Mouse (Mus musculus): Measurements from ENCODE around the gene Kcnk6. TPM values are rescaled to one million over a fixed set of nuclear protein-coding genes. Genes with fewer than 3 reads are reported as not detected.

Gene Kcnk6
- polyA plus RNA-seq, 1 experiment from 2014 or later = 1.4 TPM

GRCm38 (mm10) chr7:29277510-29277909 lies 45.2 kb upstream of the Kcnk6 start:
- Histone ChIP-seq H3K27ac (ENCODE audit: low read depth) (no peak overlapping the region), H3K9ac (replicated peaks) (no peak overlapping the region), H3K36me3 (replicated peaks; ENCODE audit: insufficient read depth, low read length) (no peaks in the 10 kb centered on the region), H3K4me2 (ENCODE audit: low read depth, low read length) (no peak overlapping the region), H3K27me3 (ENCODE audit: insufficient read depth, low read length) (0 out of 2 replicates have a peak, but pooled peaks cover 7% of the 10 kb centered on the region), H3K4me3 (ENCODE audit: low read depth, low read length) (no peak overlapping the region), H3K4me1 (ENCODE audit: insufficient read depth) (peaks cover 10% of the 10 kb centered on the region; the same call in 1 of the 2 replicates), H3K9me3 (ENCODE audit: low read length) (no peaks in the 10 kb centered on the region)
- DNase-seq (no peak), ATAC-seq (no peak)
- 73% methylated on average over 4 of the region's 4 CpGs for WGBS (ENCODE audit: insufficient replicate concordance)
- no peak for TF ChIP-seq CTCF (IDR thresholded peaks at IDR 0.05; ENCODE audit: low read depth)
- TF ChIP-seq EP300 (IDR thresholded peaks at IDR 0.05; ENCODE audit: low read depth) = no peak

GRCm38 (mm10) chr7:29276715-29277114 lies 44.4 kb upstream of the Kcnk6 start:
- Histone ChIP-seq H3K9ac (replicated peaks) (no peak overlapping the region), H3K27me3 (ENCODE audit: insufficient read depth, low read length) (0 out of 2 replicates have a peak, but pooled peaks cover 3% of the 10 kb centered on the region), H3K36me3 (replicated peaks; ENCODE audit: insufficient read depth, low read length) (no peaks in the 10 kb centered on the region), H3K4me3 (ENCODE audit: low read depth, low read length) (no peak overlapping the region), H3K4me2 (ENCODE audit: low read depth, low read length) (no peak overlapping the region), H3K4me1 (ENCODE audit: insufficient read depth) (peaks cover 6% of the 10 kb centered on the region; the same call in 1 of the 2 replicates), H3K9me3 (ENCODE audit: low read length) (no peaks in the 10 kb centered on the region), H3K27ac (ENCODE audit: low read depth) (no peak overlapping the region)
- no peak for ATAC-seq
- WGBS (ENCODE audit: insufficient replicate concordance) = 73% methylated on average over 5 of the region's 5 CpGs
- DNase-seq = no peak
- no peak for TF ChIP-seq CTCF (IDR thresholded peaks at IDR 0.05; ENCODE audit: low read depth)
- no peak for TF ChIP-seq EP300 (IDR thresholded peaks at IDR 0.05; ENCODE audit: low read depth)

- TF ChIP-seq EP300 (IDR thresholded peaks at IDR 0.05; ENCODE audit: low read depth) (no peak), CTCF (IDR thresholded peaks at IDR 0.05; ENCODE audit: low read depth) (no peak)
- Histone ChIP-seq H3K36me3 (replicated peaks; ENCODE audit: insufficient read depth, low read length) (no peaks in the 10 kb centered on the region), H3K4me3 (ENCODE audit: low read depth, low read length) (no peak overlapping the region), H3K27ac (ENCODE audit: low read depth) (no peak overlapping the region), H3K4me1 (ENCODE audit: insufficient read depth) (no peaks in the 10 kb centered on the region), H3K4me2 (ENCODE audit: low read depth, low read length) (no peak overlapping the region), H3K9ac (replicated peaks) (no peak overlapping the region), H3K27me3 (ENCODE audit: insufficient read depth, low read length) (no peaks in the 10 kb centered on the region), H3K9me3 (ENCODE audit: low read length) (no peaks in the 10 kb centered on the region)
- 74% methylated on average over 8 of the region's 8 CpGs for WGBS (ENCODE audit: insufficient replicate concordance)
- DNase-seq (no peak), ATAC-seq (no peak)
Observed at GRCm38 (mm10) chr7:29271687-29272465, 39.6 kb upstream of the Kcnk6 start.

- H3K4me1 ChIP-seq (ENCODE audit: insufficient read depth) = no peaks in the 10 kb centered on the region
Observed at GRCm38 (mm10) chr7:29270445-29270844, 38.1 kb upstream of the Kcnk6 start.

DNA sequence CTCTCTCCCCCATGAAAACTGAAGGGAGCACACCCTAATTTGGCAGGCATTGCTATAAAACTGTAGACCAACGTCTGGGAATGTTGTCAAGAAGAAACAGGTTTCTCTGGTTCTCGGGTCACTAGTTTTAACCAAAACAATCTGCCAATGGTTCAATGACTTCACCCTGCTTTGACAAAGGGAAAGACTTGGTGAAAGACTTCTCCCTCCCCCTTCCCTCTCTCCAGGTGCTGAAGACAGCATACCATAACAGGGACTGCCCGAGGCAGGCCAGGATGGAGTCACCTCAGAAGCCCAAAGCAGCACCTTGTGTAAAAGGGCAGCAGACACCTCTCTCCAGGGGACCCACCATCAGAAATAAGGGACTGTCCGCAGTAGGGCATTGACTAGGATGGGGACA lies 34.6 kb upstream of the Kcnk6 start:
- DNase-seq = no peak
- WGBS (ENCODE audit: insufficient replicate concordance) = 73% methylated on average over 4 of the region's 4 CpGs
- ATAC-seq = no peak
- no peak overlapping the region for H3K9ac ChIP-seq (replicated peaks)
- H3K36me3 ChIP-seq (replicated peaks; ENCODE audit: insufficient read depth, low read length) = no peaks in the 10 kb centered on the region
- H3K9me3 ChIP-seq (ENCODE audit: low read length) = no peaks in the 10 kb centered on the region
- H3K27me3 ChIP-seq (ENCODE audit: insufficient read depth, low read length) = no peaks in the 10 kb centered on the region
- H3K4me2 ChIP-seq (ENCODE audit: low read depth, low read length) = no peak overlapping the region
- H3K4me1 ChIP-seq (ENCODE audit: insufficient read depth) = no peaks in the 10 kb centered on the region
- H3K4me3 ChIP-seq (ENCODE audit: low read depth, low read length) = no peak overlapping the region
- no peak overlapping the region for H3K27ac ChIP-seq (ENCODE audit: low read depth)
- TF ChIP-seq EP300 (IDR thresholded peaks at IDR 0.05; ENCODE audit: low read depth) (no peak), CTCF (IDR thresholded peaks at IDR 0.05; ENCODE audit: low read depth) (no peak)

More at GRCm38 (mm10) chr7:29270445-29270844, 38.1 kb upstream of the Kcnk6 start:
- H3K9ac ChIP-seq (replicated peaks) = no peak overlapping the region
- no peak overlapping the region for H3K4me2 ChIP-seq (ENCODE audit: low read depth, low read length)
- no peak for ATAC-seq
- 69% methylated on average over 4 of the region's 4 CpGs for WGBS (ENCODE audit: insufficient replicate concordance)
- no peaks in the 10 kb centered on the region for H3K36me3 ChIP-seq (replicated peaks; ENCODE audit: insufficient read depth, low read length)
- H3K27me3 ChIP-seq (ENCODE audit: insufficient read depth, low read length) = no peaks in the 10 kb centered on the region
- H3K4me3 ChIP-seq (ENCODE audit: low read depth, low read length) = no peak overlapping the region
- DNase-seq = no peak
- TF ChIP-seq EP300 (IDR thresholded peaks at IDR 0.05; ENCODE audit: low read depth) (no peak), CTCF (IDR thresholded peaks at IDR 0.05; ENCODE audit: low read depth) (no peak)
- H3K27ac ChIP-seq (ENCODE audit: low read depth) = no peak overlapping the region
- no peaks in the 10 kb centered on the region for H3K9me3 ChIP-seq (ENCODE audit: low read length)

DNA sequence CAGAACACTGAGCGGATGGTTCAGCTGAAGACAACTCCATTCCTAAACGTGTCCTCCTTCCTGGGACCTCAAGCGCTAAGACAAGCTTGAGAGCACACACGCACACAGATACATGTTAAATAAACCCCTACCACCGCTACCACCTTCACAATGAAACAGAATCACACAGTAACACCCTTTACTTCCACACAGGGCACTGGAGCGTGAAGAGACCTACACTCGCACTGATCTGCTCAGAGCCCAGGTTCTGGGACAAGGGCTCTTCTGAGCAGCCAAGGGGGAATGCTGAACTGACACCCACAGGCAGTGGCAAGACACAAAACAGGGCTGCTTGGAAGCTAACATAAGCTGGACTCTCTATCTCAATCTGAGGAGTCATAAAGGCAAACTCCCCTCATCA lies 33.3 kb upstream of the Kcnk6 start:
- ATAC-seq (no peak), DNase-seq (no peak)
- H3K4me1 ChIP-seq (ENCODE audit: insufficient read depth) = no peaks in the 10 kb centered on the region
- no peaks in the 10 kb centered on the region for H3K36me3 ChIP-seq (replicated peaks; ENCODE audit: insufficient read depth, low read length)
- H3K27ac ChIP-seq (ENCODE audit: low read depth) = no peak overlapping the region
- no peaks in the 10 kb centered on the region for H3K9me3 ChIP-seq (ENCODE audit: low read length)
- WGBS (ENCODE audit: insufficient replicate concordance) = 69% methylated on average over 7 of the region's 7 CpGs
- H3K4me2 ChIP-seq (ENCODE audit: low read depth, low read length) = no peak overlapping the region
- no peaks in the 10 kb centered on the region for H3K27me3 ChIP-seq (ENCODE audit: insufficient read depth, low read length)
- no peak overlapping the region for H3K4me3 ChIP-seq (ENCODE audit: low read depth, low read length)
- TF ChIP-seq CTCF (IDR thresholded peaks at IDR 0.05; ENCODE audit: low read depth) (no peak), EP300 (IDR thresholded peaks at IDR 0.05; ENCODE audit: low read depth) (no peak)
- no peak overlapping the region for H3K9ac ChIP-seq (replicated peaks)

All from liver, postnatal 0 days (tissue).